Mouse (Mus musculus) brain, embryonic 14.5 days (tissue): Measurements from ENCODE around the gene Smim22. TPM values are rescaled to one million over a fixed set of nuclear protein-coding genes. Genes with fewer than 3 reads are reported as not detected.

Experiments used
- DNase-seq: peaks from one replicate; pipeline ENCODE4 v3.0.0-alpha.2; 2011; ENCODE audit warnings: low read depth
- CTCF ChIP-seq: fragments of 200-500 bp; IDR thresholded peaks from 2 replicates; pipeline ENCODE4 v1.5.1; 2012; ENCODE audit warnings: inconsistent platforms, mild to moderate bottlenecking, moderate library complexity, borderline replicate concordance; ENCODE audit not compliant: insufficient read depth, insufficient read length; ENCODE audit errors: extremely low read depth
- POLR2A ChIP-seq: fragments of 200-500 bp; IDR thresholded peaks from 2 replicates; pipeline ENCODE4 v1.6.1; 2012; ENCODE audit warnings: mild to moderate bottlenecking, inconsistent platforms, borderline replicate concordance; ENCODE audit not compliant: poor library complexity, insufficient read depth, insufficient read length, severe bottlenecking; ENCODE audit errors: extremely low read depth
- polyA plus RNA-seq: library from polyadenylated mRNA; depleted of rRNA; stranded (reverse); fragments of >200 nt; gene quantifications from 2 replicates; pipeline ENCODE4 v1.2.3, GENCODE M21; 2012

The Smim22 gene
- polyA plus RNA-seq, 1 experiment = 1.6 TPM

DNA sequence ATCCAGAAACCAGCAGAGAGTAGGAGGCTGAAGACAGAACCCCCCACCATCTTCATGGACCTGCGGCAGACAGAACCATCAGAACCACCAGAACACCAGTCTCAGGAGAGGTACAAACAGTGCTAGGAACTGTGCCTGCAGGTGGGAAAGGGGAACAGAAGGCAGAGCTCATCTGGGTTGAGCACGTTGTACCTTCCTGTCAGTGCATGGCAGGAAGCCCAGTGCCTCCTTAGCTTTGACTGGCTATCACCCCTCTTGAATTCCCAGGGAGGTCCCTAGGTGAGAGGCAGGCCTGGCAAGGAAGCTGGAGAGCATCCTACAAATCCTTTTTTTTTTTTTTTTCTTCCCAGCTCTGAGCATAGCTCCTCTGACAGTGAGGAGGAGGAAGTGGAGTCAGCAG lies 30.9 kb upstream of the Smim22 start:
- no peak for DNase-seq
- TF ChIP-seq CTCF (no peak), POLR2A (no peak)

DNA sequence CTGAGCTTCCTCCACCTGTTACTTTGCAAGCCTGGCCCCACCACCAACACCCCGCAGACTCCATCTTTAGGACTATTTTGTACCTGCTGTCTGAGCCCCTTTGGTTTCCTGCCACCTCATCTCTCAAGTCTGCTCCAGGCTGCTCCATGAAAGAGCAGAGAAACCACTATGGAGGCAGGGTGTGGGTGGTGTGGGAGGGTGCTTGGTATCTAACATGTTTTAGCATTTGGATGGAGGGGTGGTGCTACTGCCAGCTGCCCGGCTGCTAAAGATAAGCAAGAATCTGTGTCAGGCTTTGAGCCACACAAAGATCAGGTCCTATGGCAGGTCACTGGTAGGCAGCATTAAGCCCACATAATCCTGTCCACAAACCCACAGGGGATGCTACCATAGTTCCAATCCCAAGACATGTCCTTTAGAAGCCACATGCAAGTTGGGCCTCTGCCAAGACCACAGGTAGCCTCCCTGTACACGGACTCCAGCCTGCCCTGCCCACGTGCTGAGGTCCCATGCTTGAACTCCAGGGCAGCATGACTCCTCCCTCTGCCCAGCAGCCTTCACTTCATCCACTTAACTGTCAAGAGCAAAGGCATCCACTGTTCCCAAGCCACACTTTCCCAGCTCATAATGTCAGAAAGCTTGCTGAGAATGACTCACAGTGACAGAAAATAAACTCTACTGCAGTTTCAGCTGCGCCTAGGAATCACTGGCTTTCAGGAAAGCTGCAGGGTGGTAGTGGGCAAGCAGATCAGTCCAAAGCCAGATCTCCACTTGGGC lies 28.6 kb upstream of the Smim22 start:
- DNase-seq = no peak
- TF ChIP-seq CTCF (no peak), POLR2A (no peak)

DNA sequence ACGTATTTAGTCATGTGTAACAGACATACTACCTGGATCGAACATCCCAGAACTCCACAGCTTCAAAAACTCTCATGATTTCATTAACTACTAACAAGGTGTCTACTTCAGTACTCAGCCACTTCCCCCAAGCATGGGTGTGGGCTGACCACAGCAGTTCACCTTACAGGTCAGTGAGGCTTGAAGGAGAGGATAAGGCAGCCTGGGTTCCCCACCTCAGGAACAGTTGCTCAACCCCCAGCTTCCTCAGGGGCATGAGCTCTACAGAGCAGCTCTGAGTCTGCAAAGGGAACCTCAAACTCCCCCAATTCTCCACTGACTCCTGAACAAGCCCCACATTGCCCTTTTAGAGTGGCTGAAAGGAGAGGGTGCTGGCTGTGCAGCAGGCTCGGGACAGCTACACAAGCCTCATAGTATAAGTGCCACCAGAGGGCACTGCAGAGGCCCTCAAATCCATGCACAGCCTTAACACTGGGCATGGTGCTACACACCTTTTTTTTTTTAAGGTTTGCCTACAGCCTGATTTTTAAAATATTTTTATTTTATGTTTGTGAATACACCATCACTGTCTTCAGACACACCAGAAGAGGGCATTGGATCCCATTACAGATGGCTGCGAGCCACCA lies 27.2 kb upstream of the Smim22 start:
- TF ChIP-seq POLR2A = no peak
- peak; percentile 68 for TF ChIP-seq CTCF
- DNase-seq = peak; percentile 51

DNA sequence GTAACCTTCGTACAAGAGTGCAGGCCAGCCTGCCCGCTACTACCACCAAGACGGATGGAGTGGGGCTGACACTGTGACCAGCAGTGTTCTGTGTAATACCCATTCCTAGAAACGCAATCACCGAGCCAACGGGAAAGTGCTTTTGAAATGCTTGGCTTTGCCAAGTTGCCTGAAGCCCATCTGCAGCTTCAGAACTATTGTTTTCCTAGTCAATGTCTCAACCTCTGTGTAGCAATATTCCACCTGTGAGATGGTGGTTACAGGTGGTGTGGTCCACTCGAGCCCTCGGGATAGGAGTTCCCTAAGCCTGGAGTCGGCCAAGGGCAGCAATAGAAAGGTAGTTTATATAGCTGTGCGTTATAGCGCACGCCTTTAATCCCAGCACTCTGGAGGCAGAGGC lies 22.4 kb upstream of the Smim22 start:
- DNase-seq = no peak
- TF ChIP-seq POLR2A = no peak
- no peak for TF ChIP-seq CTCF

DNA sequence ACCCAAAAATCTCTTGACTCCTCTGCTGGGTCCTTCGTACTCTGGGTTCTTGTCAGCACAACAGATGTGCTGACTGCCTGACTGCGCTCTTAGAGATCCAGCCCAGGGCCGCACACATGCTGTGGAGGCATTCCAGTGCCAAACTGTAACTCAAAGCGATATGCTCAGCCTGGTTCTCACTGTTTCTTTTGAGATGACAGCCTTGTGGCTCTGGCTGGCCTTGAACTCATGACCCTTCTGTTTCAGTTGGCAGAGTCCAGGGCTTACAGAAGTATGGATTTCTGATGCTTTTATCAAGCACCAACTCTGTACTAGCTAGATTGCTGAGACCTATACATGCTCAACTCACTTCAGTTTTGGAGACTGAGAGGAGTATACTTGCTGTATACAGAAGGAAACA lies 13.8 kb upstream of the Smim22 start:
- DNase-seq = no peak
- TF ChIP-seq POLR2A = no peak
- no peak for TF ChIP-seq CTCF

DNA sequence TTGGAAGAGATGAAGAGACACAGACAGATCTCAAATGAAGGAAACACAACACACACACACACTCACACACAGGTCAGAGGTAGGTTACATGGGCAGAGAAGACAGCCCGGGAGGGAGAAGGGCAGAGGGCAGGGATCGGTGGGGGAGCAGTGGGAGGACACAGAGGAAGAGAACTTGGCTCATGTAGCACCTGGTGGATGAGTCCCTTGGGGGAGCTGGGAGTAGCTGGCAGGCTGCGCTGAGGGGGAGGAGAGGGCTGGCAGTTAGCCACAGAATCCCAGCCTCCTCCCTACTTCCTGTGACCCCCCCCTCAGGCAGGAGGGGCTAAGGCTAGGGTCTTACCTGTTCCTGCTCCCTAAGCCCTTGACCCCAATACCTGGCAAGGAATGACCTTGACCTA lies 9.5 kb upstream of the Smim22 start, which contains the start of gene Sept12:
TSS of gene Sept12 (minus strand) at position 300 of the 400 bp plus-strand sequence.
- TF ChIP-seq POLR2A (no peak), CTCF (no peak)

DNA sequence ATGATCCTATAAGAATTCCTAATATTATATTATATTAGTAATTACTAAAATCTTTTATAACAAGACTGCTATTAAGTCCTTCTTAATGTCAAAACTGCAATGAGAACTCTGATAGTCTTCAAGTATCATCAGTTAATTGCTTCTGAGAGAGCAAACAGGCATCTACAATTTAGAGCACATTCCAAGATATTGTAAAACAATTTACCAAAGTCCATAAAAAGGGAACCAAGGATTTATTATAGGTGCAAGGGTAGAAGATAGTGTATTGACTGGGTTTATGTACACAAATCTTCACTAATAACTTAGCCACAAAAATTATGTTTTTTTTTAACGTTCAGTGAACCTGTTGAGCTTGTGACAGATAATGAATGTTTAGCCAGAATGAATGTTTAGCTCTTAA lies 8.1 kb upstream of the Smim22 start:
- no peak for DNase-seq
- TF ChIP-seq CTCF = no peak
- no peak for TF ChIP-seq POLR2A

More for the DNA sequence above, 9.5 kb upstream of the Smim22 start, which contains the start of gene Sept12:
- no peak for DNase-seq

DNA sequence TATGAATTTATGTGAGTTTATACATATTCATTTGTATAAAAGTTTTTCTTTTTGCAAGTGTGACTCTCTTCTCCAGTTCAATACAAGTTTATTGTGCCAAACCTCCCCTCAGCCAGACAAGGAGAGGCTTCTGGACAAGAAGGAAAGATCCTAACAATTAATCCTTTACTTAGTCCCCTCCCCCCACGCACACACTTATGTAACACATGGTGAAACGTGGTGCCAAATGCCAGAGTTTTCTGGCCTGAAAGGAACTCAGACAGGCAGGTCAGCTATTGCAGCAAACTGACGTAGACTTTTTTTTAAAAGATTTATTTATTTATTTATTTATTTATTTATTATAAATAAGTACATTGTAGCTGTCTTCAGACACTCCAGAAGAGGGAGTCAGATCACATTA lies 6.5 kb upstream of the Smim22 start:
- DNase-seq = no peak

DNA sequence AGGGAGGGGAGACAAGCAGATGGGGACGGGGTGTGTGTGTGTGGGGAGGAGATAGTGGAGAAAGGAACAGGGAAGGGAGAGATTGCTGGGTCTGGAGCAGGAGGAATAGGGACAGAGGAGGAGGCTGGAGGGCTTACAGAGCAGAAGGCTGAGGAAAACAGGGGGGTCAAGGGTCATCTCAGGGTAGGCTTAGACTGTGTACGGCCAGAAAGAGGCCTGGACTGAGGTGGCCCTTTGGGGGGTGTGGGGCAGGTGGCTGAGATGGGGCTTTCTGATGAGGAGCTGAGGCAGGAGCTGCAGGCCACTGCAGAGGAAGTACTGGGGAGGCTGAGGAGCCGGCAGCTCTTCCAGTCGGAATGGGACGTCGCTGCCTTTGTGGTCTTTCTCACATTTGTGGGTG lies 404 bp downstream of the Smim22 start:
- DNase-seq = no peak
- TF ChIP-seq CTCF = no peak
- no peak for TF ChIP-seq POLR2A

More for the DNA sequence above, 6.5 kb upstream of the Smim22 start:
- TF ChIP-seq CTCF (no peak), POLR2A (no peak)

DNA sequence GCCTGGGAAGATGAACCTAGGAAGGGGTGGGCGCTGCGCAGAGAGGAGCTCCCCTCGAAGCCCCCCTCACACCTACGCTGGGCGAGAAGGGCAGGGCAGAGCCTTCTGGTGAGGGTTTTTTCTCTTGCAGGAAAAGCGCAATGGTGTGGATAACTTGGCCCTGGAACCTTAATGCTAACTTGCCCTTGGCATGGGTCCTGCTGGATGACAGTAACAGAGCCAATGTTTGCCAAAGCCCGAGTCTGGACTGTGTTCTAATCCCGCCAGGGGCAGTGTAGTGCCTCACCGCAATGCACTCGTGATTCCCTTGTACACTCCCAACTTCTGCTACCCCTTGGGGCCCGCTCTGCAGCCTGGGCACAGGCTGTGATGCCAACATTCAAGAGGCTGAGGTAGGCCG lies 988 bp downstream of the Smim22 start:
- no peak for DNase-seq
- TF ChIP-seq CTCF = no peak
- TF ChIP-seq POLR2A = no peak

DNA sequence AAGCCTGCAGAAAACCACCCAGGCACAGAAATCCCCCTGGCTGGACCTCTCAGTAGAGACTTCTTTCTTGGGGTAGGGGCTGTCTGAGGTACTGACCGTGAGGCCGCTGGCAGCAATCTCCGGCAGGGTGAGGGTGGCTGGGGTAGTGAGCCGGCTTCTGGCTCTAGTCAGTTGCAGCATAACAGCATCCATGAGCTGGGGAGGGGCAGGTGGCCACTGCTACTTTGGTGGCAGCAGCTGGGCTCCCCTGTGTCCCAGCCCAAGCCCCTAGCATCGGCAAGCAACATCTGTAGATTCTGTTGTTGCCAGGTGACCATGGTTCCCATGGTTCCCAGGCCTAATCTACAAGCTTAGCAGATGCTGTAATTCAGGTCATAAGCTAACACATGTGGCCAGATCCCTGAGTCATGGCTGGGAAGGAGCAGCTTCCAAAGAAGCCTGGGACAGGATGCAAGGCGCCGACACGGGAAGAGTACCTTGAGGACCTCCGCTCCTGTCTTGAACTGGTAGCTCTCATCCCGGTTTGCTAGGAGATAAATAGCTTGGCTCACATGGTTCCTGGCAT lies 3.4 kb downstream of the Smim22 start:
- TF ChIP-seq CTCF (no peak), POLR2A (no peak)
- peak; percentile 5 for DNase-seq
